Mouse (Mus musculus) cerebellum, adult 2 months (tissue): ENCODE measurements at regions not wholly inside any gene's neighbourhood (a gene's known extent, or its start where the extent isn't known, plus 50 kb on each side); places are given as distances from the start of the nearest gene placed in this dataset.

Source experiments
- CTCF ChIP-seq: fragments of 200-500 bp; IDR thresholded peaks from 2 replicates; pipeline ENCODE4 v1.5.1; 2011; ENCODE audit warnings: low read depth, mild to moderate bottlenecking, control low read depth, low read length, moderate library complexity, borderline replicate concordance; ENCODE audit not compliant: insufficient read depth
- POLR2A ChIP-seq: fragments of 200-500 bp; IDR thresholded peaks from 2 replicates; pipeline ENCODE4 v1.6.1; 2011; ENCODE audit warnings: low read length, control low read depth, borderline replicate concordance; ENCODE audit not compliant: insufficient read depth

DNA sequence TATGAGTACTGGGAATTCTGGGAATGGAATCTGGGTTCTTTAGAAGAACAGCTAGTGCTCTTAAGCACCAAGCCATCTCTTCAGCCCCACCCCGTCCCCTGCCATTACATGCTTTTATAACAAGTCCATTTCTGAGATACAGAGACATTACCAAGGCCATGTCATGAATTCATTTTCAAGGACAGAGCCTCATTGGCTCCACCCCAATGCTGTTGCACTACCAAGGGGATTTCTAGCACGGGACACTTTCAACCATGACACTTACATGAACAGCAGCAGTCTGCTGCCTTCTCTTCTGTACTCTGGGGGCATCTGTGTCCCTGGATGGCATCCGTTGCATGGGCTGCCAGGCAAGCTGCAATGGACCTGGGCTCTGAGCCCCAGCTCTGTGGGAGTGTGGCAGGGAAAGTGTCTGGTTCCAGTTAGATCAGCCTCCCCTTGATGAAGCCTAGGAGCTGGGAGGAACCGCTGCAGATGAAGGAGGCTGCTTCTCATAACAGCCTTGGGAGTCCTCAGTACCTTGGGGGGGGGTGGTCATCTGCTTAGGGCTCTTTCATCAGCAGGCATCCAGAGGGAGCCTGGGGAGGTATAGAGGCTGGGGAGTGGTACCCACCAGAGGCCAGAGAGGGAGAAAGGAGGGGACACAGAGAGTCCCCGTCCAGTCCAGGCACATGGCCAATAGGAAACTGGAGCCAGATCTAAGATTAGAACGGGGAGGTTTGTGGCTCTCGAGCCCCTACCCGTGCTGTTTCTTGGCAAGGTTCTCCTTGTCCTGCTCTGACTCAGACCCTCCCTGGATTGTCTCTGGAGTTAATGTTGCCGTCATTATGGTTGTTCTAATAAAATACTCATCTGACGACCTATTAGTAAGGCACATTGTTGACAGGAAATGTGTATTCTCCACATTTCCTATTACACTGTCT is 52.4 kb upstream of the Ctbp2 start:
- TF ChIP-seq CTCF (no peak), POLR2A (no peak)
